Mouse (Mus musculus) intestine, embryonic 16.5 days (tissue): ENCODE results near the gene Acadvl. TPM values are rescaled to one million over a fixed set of nuclear protein-coding genes. Genes with fewer than 3 reads are reported as not detected.
"Not testable (repeated sequence)": the region's sequence is repeated elsewhere in the genome, so short reads cannot be mapped to it uniquely, and the experiment has no call there.

Experiments used
- ATAC-seq: fragments of 200-750 bp; cut with Nextera tagmentation; 2 replicates; pipeline ENCODE4 v1.8.0; 2017; ENCODE audit warnings: moderate TSS enrichment, moderate library complexity
- H3K27ac ChIP-seq: fragments of 300-500 bp; sonication (generic); 2 replicates; pipeline ENCODE4 v1.5.1; 2014; ENCODE audit warnings: mild to moderate bottlenecking, low read length
- H3K27me3 ChIP-seq: fragments of 300-500 bp; sonication (generic); replicated peaks from 2 replicates; pipeline ENCODE4 v1.6.1; 2014; ENCODE audit warnings: low read length, control low read depth, mixed read lengths; ENCODE audit not compliant: control insufficient read depth, insufficient read depth
- H3K36me3 ChIP-seq: fragments of 300-500 bp; sonication (generic); 2 replicates; pipeline ENCODE4 v1.6.1; 2014; ENCODE audit warnings: low read length, control low read depth; ENCODE audit not compliant: control insufficient read depth, insufficient read depth
- H3K4me1 ChIP-seq: fragments of 300-500 bp; sonication (generic); 2 replicates; pipeline ENCODE4 v1.6.1; 2014; ENCODE audit warnings: low read length, control low read depth, mixed read lengths; ENCODE audit not compliant: control insufficient read depth, insufficient read depth
- H3K4me2 ChIP-seq: fragments of 300-500 bp; sonication (generic); 2 replicates; pipeline ENCODE4 v1.6.1; 2014; ENCODE audit warnings: low read depth, low read length, control low read depth
- H3K4me3 ChIP-seq: fragments of 300-500 bp; sonication (generic); 2 replicates; pipeline ENCODE4 v1.5.1; 2014; ENCODE audit warnings: mild to moderate bottlenecking, low read length
- H3K9ac ChIP-seq: fragments of 300-500 bp; sonication (generic); 2 replicates; pipeline ENCODE4 v1.6.1; 2014; ENCODE audit warnings: low read depth, low read length
- H3K9me3 ChIP-seq: fragments of 300-500 bp; sonication (generic); 2 replicates; pipeline ENCODE4 v1.6.1; 2016; ENCODE audit warnings: low read length, control low read depth; ENCODE audit not compliant: control insufficient read depth
- WGBS: fragments of 180-500 bp; shearing (Covaris S2); extraction: QIAGEN DNeasy Blood & Tissue Kit; methylation state at CpG from one replicate; pipeline ENCODE4 v1.1.7; 2014; 5-methylcytosine and 5-hydroxymethylcytosine counted together
- polyA plus RNA-seq: library from polyadenylated mRNA; unstranded; fragments of >200 nt; fragmentation: Nextera tagmentation; extraction: Ambion mirVana; gene quantifications from 2 replicates; pipeline ENCODE4 v1.2.1, GENCODE M21; 2015

Gene Acadvl
- polyA plus RNA-seq, 1 experiment from 2014 or later, result 172 TPM

GRCm38 (mm10) chr11:70020022-70020631 lies 4.9 kb upstream of the Acadvl start:
- no peak for ATAC-seq
- peak overlapping the region; percentile 3; the same call in 1 of the 2 replicates for H3K9ac ChIP-seq
- peak overlapping the region; percentile 61 for H3K4me3 ChIP-seq
- peaks cover 33% of the 10 kb centered on the region for H3K4me1 ChIP-seq
- peak overlapping the region; percentile 45 for H3K27ac ChIP-seq
- H3K27me3 ChIP-seq, result 0 out of 2 replicates have a peak, but pooled peaks cover 2% of the 10 kb centered on the region
- H3K4me2 ChIP-seq, result peak overlapping the region; percentile 70
- H3K9me3 ChIP-seq, result no peaks in the 10 kb centered on the region
- H3K36me3 ChIP-seq, result no peaks in the 10 kb centered on the region
- WGBS, result 24% methylated on average over 8 of the region's 8 CpGs

DNA sequence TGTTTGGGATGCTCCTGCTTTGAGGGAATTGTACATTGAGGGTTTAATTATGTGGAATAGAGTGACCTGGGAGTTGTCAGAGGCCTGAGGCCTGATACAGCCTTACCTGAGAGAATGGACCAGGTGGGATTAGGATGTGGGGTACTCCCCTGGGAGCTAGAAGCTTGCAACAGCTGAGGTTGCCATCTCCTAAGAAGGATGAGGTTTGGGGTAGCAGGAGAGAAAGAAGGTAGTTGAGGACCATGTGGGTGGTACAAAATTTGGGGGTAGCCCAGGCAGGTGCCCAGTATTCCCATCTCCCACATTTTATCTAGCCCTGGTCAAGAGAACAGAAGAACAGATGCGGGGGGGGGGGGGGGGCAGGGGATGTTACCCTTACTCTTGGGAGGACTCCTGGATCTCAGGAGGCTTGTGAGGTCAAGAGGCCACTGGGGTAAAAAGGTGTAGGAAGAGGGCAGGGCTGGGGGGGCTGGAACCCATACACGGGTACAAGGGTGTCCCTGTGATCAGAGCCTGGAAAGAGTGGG lies 4.3 kb upstream of the Acadvl start:
- Histone ChIP-seq H3K4me1 (peaks cover 35% of the 10 kb centered on the region), H3K9ac (peak overlapping the region; percentile 74)
- 7% methylated on average over 1 of the region's 2 CpGs for WGBS

GRCm38 (mm10) chr11:70018131-70018990 lies 3.1 kb upstream of the Acadvl start:
- H3K27me3 ChIP-seq, result no peaks in the 10 kb centered on the region
- H3K4me2 ChIP-seq, result peak overlapping the region; percentile 70
- peaks cover 36% of the 10 kb centered on the region for H3K4me1 ChIP-seq
- no peaks in the 10 kb centered on the region; the same call in 1 of the 2 replicates for H3K36me3 ChIP-seq
- 2% methylated on average over 23 of the region's 25 CpGs for WGBS
- H3K4me3 ChIP-seq, result peak overlapping the region; percentile 61
- ATAC-seq, result no peak
- peak overlapping the region; percentile 74 for H3K9ac ChIP-seq
- no peaks in the 10 kb centered on the region for H3K9me3 ChIP-seq
- peak overlapping the region; percentile 78 for H3K27ac ChIP-seq

More for the DNA sequence above, 4.3 kb upstream of the Acadvl start:
- no peak for ATAC-seq
- no peaks in the 10 kb centered on the region for H3K9me3 ChIP-seq
- peak overlapping the region; percentile 70 for H3K4me2 ChIP-seq
- H3K4me3 ChIP-seq, result peak overlapping the region; percentile 61
- H3K36me3 ChIP-seq, result no peaks in the 10 kb centered on the region
- H3K27ac ChIP-seq, result peak overlapping the region; percentile 45
- 0 out of 2 replicates have a peak, but pooled peaks cover 2% of the 10 kb centered on the region for H3K27me3 ChIP-seq

- H3K27me3 ChIP-seq, result no peaks in the 10 kb centered on the region
- WGBS, result 47% methylated on average over 7 of the region's 7 CpGs
- H3K4me2 ChIP-seq, result peak overlapping the region; percentile 70; the same call in 1 of the 2 replicates
- H3K27ac ChIP-seq, result peak overlapping the region; percentile 49; the same call in 1 of the 2 replicates
- H3K9ac ChIP-seq, result peak overlapping the region; percentile 74; the same call in 1 of the 2 replicates
- ATAC-seq, result no peak
- peaks cover 6% of the 10 kb centered on the region; the same call in 1 of the 2 replicates for H3K36me3 ChIP-seq
- no peaks in the 10 kb centered on the region for H3K9me3 ChIP-seq
- no peak overlapping the region for H3K4me3 ChIP-seq
- H3K4me1 ChIP-seq, result peaks cover 35% of the 10 kb centered on the region
Observed at GRCm38 (mm10) chr11:70017199-70017767, 2.1 kb upstream of the Acadvl start.

- no peaks in the 10 kb centered on the region for H3K9me3 ChIP-seq
- H3K4me1 ChIP-seq, result peaks cover 35% of the 10 kb centered on the region
- peak within 1 kb of the TSS; percentile 74; the same call in 1 of the 2 replicates for H3K9ac ChIP-seq
- H3K36me3 ChIP-seq, result peaks cover 11% of the 10 kb centered on the region; the same call in 1 of the 2 replicates
- H3K27me3 ChIP-seq, result no peaks in the 10 kb centered on the region
- WGBS, result 68% methylated on average over 3 of the region's 3 CpGs
- H3K4me3 ChIP-seq, result no peak within 1 kb of the TSS
- H3K27ac ChIP-seq, result peak within 1 kb of the TSS; percentile 49
- peak within 1 kb of the TSS; percentile 70; the same call in 1 of the 2 replicates for H3K4me2 ChIP-seq
- ATAC-seq, result no peak
Observed at GRCm38 (mm10) chr11:70016669-70017068, 1.5 kb upstream of the Acadvl start, which contains the start of gene Dlg4. Gene Dlg4, plus strand, starts transcription at chr11:70016942.

- not testable (repeated sequence) for H3K9me3 ChIP-seq, H3K9ac ChIP-seq, H3K27me3 ChIP-seq, H3K27ac ChIP-seq, H3K4me3 ChIP-seq, H3K4me2 ChIP-seq, ATAC-seq
- Histone ChIP-seq H3K4me1 (peaks cover 35% of the 10 kb centered on the region), H3K36me3 (peaks cover 16% of the 10 kb centered on the region; the same call in 1 of the 2 replicates)
- WGBS, result 80% methylated on average over 2 of the region's 2 CpGs
Observed at GRCm38 (mm10) chr11:70016177-70016576, 966 bp upstream of the Acadvl start.

DNA sequence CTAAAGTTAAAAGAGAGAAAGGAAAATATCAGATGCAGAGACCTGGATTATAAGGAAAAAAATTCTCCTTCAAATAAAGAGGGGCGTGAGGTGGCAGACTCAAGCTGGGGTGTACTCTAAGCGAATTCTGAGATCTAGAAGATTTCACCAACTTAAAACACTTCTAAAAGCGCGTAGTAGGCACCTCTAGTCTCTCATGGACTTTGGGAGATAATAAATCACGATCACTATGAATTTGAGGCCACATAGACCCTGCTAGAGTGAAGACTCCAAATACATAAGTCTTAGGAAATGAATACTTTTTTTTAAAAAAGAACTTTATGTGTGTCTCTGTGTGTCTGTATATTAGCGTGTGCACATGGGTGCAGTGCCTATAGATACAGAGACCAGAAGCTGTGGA lies 466 bp upstream of the Acadvl start:
- no peak overlapping the region for H3K27ac ChIP-seq
- peak overlapping the region; percentile 70; the same call in 1 of the 2 replicates for H3K4me3 ChIP-seq
- H3K27me3 ChIP-seq, result no peaks in the 10 kb centered on the region
- no peak for ATAC-seq
- peak overlapping the region; percentile 55 for H3K4me2 ChIP-seq
- H3K9me3 ChIP-seq, result no peaks in the 10 kb centered on the region
- peaks cover 35% of the 10 kb centered on the region for H3K4me1 ChIP-seq
- WGBS, result 64% methylated on average over 6 of the region's 6 CpGs
- H3K36me3 ChIP-seq, result peaks cover 20% of the 10 kb centered on the region
- H3K9ac ChIP-seq, result peak overlapping the region; percentile 84

DNA sequence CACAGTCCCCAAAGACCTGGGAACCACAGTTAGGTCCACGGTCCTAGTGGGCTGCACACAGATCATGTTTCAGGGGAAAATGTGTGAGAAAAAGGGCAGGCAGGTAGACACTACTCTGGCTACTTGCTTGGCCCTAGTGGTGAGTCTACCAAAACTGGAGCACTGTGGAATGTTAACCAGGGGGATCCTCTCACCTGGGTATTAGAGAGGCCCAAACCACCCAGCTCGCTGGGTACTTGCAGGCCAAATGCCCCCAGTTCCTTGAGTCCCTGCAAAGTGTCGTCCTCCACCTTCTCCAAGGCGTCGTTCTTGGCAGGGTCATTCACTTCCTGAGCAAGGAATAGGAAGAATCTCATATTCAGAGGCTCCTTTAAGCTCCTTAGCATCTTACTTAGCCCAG lies 1.2 kb downstream of the Acadvl start:
- peaks cover 35% of the 10 kb centered on the region for H3K36me3 ChIP-seq
- H3K4me1 ChIP-seq, result peaks cover 22% of the 10 kb centered on the region
- H3K4me3 ChIP-seq, result peak overlapping the region; percentile 70
- WGBS, result 54% methylated on average over 5 of the region's 5 CpGs
- no peak for ATAC-seq
- no peaks in the 10 kb centered on the region for H3K9me3 ChIP-seq
- peak overlapping the region; percentile 76; the same call in 1 of the 2 replicates for H3K27ac ChIP-seq
- peak overlapping the region; percentile 55 for H3K4me2 ChIP-seq
- peak overlapping the region; percentile 84 for H3K9ac ChIP-seq
- no peaks in the 10 kb centered on the region for H3K27me3 ChIP-seq

- H3K36me3 ChIP-seq, result peaks cover 39% of the 10 kb centered on the region
- ATAC-seq, result no peak
Observed at GRCm38 (mm10) chr11:70013408-70013807, 1.8 kb downstream of the Acadvl start.

More at GRCm38 (mm10) chr11:70013408-70013807, 1.8 kb downstream of the Acadvl start:
- Histone ChIP-seq H3K27me3 (no peaks in the 10 kb centered on the region), H3K4me2 (no peak overlapping the region), H3K4me3 (no peak overlapping the region), H3K4me1 (peaks cover 20% of the 10 kb centered on the region), H3K9me3 (no peaks in the 10 kb centered on the region), H3K27ac (no peak overlapping the region), H3K9ac (no peak overlapping the region)
- 85% methylated on average over 3 of the region's 3 CpGs for WGBS
